Mouse (Mus musculus) cortical plate, adult 2 months (tissue): ENCODE results near the gene Tmed8. TPM values are rescaled to one million over a fixed set of nuclear protein-coding genes. Genes with fewer than 3 reads are reported as not detected.

Experiments
- H3K27ac ChIP-seq: fragments of 200-500 bp; 2 replicates; pipeline ENCODE4 v1.5.1; 2012; ENCODE audit warnings: low read length, control low read depth, inconsistent platforms; ENCODE audit not compliant: insufficient read depth
- H3K4me1 ChIP-seq: fragments of 200-500 bp; 2 replicates; pipeline ENCODE4 v1.6.1; 2011; ENCODE audit warnings: low read length; ENCODE audit not compliant: control insufficient read depth, insufficient read depth
- H3K4me3 ChIP-seq: fragments of 200-500 bp; 2 replicates; pipeline ENCODE4 v1.5.1; 2011; ENCODE audit warnings: mild to moderate bottlenecking, low read length, control low read depth; ENCODE audit not compliant: insufficient read depth
- CTCF ChIP-seq: fragments of 200-500 bp; IDR thresholded peaks from 2 replicates; pipeline ENCODE4 v1.5.1; 2011; ENCODE audit warnings: mild to moderate bottlenecking, control low read depth, low read length; ENCODE audit not compliant: insufficient read depth; ENCODE audit errors: extremely low read depth
- POLR2A ChIP-seq: fragments of 200-500 bp; IDR thresholded peaks from 2 replicates; pipeline ENCODE4 v1.6.1; 2011; ENCODE audit warnings: mild to moderate bottlenecking, low read length, control low read depth; ENCODE audit not compliant: insufficient read depth; ENCODE audit errors: extremely low read depth
- polyA plus RNA-seq: library from polyadenylated mRNA; depleted of rRNA; stranded (reverse); fragments of >200 nt; gene quantifications from 2 replicates; pipeline ENCODE4 v1.2.3, GENCODE M21; 2012; rRNA removed

Gene Tmed8
- polyA plus RNA-seq, 1 experiment: 20.5 TPM

DNA sequence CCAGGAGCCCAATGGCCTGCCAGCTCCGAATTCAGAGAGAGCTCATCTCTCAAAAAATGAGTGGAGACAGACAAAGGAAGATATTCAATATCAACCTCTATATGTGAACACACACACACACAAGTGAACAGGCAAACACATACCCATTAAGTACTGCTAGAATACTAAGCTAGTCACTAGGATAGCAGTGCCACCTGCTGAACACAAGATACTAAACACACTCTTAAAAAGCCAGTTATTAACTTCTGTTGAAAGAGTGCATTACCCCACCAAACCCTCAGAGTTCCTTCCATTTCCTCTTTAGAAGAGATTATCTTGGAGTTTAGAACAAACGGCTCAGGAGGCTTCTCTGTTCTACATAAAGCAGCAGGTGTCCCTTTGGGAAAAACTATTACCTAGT is 58.1 kb downstream of the Tmed8 start:
- H3K27ac ChIP-seq: no peak overlapping the region
- peaks cover 2% of the 10 kb centered on the region; the same call in 1 of the 2 replicates for H3K4me1 ChIP-seq
- TF ChIP-seq POLR2A: no peak
- no peak for TF ChIP-seq CTCF
- no peak overlapping the region for H3K4me3 ChIP-seq

DNA sequence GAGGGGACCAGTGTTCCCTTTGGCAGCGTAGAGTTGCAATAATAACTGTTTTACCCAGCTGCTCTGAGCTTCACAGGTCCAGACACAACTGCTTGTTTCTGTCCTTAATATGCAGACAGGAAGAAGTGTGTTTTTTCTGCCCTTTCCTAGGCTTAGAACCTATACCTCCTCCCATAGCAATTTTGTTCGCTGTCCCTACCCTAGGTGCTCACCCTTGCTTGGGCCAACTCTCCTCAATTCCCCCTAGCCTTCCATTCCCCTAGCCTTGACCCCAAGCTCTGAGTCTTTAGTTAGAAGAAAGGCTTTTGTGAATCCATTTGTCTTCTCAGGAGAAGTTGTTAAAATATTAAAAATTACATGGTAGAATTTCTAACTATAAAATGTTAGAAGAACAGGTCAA is 61.5 kb downstream of the Tmed8 start:
- no peak overlapping the region for H3K4me3 ChIP-seq
- H3K4me1 ChIP-seq: no peaks in the 10 kb centered on the region
- no peak overlapping the region for H3K27ac ChIP-seq
- TF ChIP-seq CTCF: no peak
- no peak for TF ChIP-seq POLR2A

DNA sequence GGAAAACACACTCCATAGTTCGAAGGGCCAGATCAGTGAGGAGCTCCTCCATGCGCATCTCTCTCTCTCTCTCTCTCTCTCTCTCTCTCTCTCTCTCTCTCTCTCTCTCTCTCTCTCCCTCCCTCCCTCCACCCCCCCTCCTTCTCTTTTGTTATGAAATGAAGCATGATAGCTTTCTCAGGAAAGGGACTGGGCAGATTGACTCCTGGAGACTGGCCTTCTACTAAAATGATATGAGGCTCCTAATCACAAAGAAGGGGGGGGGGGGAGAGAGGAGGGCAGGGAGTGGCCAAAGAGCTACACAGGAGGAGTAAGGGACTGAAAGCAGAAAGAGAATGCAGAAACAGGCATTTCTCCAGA is 61.9 kb downstream of the Tmed8 start:
- Histone ChIP-seq H3K4me3 (no peak overlapping the region), H3K27ac (no peak overlapping the region), H3K4me1 (no peaks in the 10 kb centered on the region)
- no peak for TF ChIP-seq CTCF

DNA sequence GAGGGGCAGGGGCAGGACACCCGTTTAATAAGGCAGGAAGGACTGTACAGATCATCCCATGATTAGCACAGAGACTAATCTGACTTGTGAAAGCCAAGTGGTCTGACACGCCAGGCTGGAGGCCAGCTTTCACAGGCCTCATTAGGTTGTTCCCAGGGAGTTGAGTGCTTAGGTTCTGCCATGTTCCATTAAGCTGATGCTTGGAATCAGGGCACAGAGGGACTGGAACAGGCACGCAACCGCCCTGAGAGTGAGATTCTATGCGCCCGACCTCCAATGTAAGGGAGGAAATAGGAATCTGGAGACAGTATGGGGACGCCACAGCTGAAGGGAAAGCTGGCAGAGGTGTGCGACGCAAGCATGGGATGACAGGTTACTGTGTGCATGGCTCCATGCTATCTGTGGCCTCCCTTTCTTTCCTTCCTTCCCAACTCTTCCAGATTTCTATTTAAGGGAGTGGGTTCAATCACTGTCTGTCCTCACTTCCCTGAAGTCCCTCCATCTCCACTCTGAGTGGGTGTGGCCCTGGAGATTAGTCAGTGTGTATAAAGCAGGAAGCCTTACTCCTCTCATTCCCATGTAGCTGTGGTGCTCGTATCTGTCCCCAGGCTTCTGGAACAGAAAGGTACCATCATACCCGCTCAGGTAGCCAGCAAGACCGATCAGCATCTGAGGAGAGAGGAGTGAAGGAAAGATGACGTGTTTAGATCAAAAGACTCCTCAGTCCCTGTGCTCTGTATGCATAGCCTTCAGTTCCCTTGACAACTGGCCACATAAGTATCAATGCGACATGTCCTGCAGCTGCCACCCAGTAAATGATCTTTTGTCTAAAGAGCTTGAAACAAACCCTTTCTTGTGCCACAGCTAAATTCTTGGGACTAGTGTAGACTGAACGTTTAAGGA is 62.6 kb downstream of the Tmed8 start:
- Histone ChIP-seq H3K4me3 (no peak overlapping the region), H3K4me1 (no peaks in the 10 kb centered on the region), H3K27ac (no peak overlapping the region)
- TF ChIP-seq POLR2A (no peak), CTCF (no peak)

DNA sequence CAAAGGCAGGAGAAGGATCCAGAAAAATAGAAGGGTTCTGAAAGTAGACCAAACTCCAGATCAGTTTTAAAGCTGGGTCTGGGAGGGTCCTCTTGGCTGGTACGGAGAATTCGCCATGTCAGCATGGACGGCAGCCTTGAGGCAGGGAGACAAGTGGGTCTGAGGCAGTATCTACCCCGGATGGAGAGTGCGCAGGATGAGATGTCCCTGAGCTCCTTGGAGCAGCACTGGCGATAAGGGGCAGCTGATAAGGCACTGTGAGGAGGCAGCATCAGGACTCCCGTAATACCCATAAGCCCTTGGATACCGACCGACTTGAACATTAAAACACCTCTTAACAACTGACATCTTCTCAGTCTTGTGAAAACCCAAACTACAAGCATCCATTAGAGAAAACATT is 67.5 kb downstream of the Tmed8 start:
- TF ChIP-seq CTCF (no peak), POLR2A (no peak)
- Histone ChIP-seq H3K4me1 (no peaks in the 10 kb centered on the region), H3K4me3 (no peak overlapping the region), H3K27ac (no peak overlapping the region)

DNA sequence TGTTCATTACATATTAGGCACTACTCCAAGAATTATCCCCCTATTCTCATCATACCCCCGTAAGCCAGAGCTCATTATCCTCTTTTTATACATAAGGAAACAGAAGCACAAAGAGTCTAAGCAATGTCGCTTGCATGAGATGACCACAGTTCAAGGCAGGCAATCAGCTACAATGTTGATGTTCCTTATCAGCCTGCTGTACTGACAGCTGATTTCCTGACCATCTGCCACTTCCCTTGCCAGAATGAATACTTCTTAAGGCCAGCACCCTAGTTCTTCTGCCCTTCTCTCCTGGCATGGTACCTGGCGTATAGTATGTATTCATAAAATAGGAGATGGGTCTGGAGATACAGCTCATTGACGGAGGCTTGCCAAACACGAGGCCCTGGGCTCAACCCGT is 68.0 kb downstream of the Tmed8 start:
- TF ChIP-seq CTCF: no peak
- Histone ChIP-seq H3K27ac (no peak overlapping the region), H3K4me3 (no peak overlapping the region), H3K4me1 (no peaks in the 10 kb centered on the region)

DNA sequence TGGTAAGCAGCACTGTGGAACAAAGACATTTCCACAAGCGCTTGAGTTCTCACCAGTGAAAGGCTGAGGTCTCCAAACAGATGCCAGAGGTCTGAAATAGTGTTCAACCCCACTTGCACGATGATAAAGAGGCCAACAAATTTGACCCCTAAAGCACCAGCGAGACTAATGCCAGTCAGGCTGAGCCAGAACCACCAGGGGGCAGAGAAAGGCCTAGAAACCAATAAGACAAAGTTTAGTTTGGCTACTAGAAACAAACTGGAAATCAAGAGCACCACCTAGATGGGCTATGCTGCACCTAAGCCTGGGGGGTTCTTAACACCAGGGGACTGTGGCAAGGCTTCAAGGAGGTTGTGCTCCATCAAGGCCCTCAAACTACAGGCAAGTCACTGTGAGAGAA is 68.6 kb downstream of the Tmed8 start:
- Histone ChIP-seq H3K27ac (no peak overlapping the region), H3K4me1 (no peaks in the 10 kb centered on the region), H3K4me3 (no peak overlapping the region)
- TF ChIP-seq POLR2A (no peak), CTCF (peak; percentile 42)

DNA sequence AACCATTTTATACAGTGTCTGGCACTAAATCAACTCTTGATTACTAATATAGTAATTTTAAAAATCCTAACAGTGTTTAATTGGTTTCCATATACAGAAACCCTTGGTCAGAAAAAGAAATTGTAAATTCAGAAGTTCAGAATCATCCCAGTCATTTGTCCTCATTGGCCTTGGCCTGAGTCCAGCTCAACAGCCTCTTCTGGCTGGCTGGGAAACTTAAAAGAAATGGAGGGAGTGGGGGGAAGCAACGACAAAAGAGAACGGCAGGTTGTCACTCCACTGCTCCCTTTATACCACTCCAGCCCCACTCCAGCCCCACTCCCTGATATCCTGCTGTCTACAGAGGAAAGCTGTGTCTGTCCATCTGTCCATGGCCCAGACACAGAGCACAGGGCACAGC is 69.1 kb downstream of the Tmed8 start:
- Histone ChIP-seq H3K4me3 (no peak overlapping the region), H3K27ac (no peak overlapping the region), H3K4me1 (no peaks in the 10 kb centered on the region)
- TF ChIP-seq POLR2A: no peak
- no peak for TF ChIP-seq CTCF

DNA sequence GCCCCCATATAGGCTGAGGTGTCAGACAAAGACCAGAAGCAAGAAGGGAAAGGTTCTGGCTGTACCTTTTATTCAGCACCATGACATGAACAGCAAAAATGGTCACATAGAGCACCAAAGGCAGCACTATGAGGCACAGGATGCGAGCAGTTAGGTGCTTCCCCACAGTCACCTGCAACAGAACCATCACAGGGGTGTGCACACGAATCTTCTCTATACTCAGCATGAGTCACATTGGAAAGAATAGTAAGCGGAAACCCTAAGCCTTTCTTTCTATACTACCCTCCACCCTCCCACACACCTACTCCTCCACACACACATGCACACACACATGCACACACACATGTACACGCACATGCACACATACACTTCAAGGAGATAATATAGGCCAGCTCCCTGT is 70.0 kb downstream of the Tmed8 start:
- TF ChIP-seq POLR2A (no peak), CTCF (no peak)
- H3K4me3 ChIP-seq: no peak overlapping the region
- no peaks in the 10 kb centered on the region for H3K4me1 ChIP-seq
- no peak overlapping the region for H3K27ac ChIP-seq

DNA sequence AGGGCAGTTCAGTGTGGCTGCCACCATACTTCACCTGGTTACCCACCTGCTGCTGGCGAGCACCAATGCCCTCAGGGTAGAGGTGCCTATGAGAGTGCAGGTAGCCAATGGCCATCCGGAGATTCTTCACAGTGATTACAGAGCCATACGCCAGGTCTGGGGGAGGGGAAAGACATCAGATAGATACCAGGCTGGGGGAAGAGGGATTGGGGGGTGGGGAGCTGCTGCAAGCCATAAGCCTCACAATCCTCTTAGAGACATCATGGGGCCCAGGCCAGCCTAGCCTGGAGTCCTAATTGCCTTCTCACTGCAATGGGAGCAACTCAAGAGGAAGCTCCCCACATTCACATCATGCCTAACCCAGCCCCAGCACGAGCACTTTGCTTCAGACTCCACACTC is 73.0 kb downstream of the Tmed8 start:
- TF ChIP-seq POLR2A (no peak), CTCF (no peak)
- Histone ChIP-seq H3K4me3 (no peak overlapping the region), H3K4me1 (no peaks in the 10 kb centered on the region), H3K27ac (no peak overlapping the region)

DNA sequence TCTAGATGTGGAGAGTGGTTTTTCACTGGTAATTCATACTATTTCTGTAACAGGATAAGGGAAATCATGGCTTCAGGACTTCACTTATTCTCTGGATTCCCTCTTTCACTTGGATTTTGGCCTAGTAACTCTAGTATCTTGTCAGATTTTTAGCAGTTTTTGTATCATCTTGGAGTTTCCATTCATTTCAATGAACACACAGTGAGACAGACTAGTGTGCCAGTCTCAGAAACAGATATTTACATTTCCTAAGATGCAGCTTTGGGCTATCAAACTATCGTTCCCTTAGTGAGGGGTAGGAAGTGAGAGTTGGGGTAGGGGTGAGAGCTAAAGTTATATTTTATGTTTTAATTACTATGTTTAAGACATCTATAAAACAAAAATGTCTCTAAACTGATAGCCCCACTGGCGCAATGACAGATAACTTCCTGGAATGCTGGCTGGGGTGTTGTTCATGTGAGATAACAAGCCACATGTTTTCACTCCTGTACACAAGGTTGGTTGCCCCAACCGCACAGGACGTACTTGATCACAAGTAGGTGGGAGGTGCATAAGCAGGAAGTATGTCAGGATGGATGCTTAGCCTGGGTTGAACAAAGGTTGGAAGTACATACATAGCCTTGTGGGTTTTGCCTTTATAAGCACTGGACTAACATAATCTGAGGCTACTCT is 78.2 kb downstream of the Tmed8 start:
- no peak overlapping the region for H3K4me3 ChIP-seq
- no peaks in the 10 kb centered on the region for H3K4me1 ChIP-seq
- H3K27ac ChIP-seq: no peak overlapping the region
- TF ChIP-seq POLR2A (no peak), CTCF (no peak)

Other genes with a start within 250 kb of the Tmed8 start
- gene Zdhhc22, start 210.0 kb downstream of the Tmed8 start, polyA plus RNA-seq: 61.1 and 65.1 TPM in 2 replicates
- 39.0 and 41.3 TPM in 2 replicates for gene Tmem63c, start 179.1 kb downstream of the Tmed8 start, polyA plus RNA-seq
- 8.9 and 9.5 TPM in 2 replicates for gene Ngb, start 97.9 kb downstream of the Tmed8 start, polyA plus RNA-seq
- gene Gstz1, start 53.3 kb downstream of the Tmed8 start, polyA plus RNA-seq: 93.6 and 96.5 TPM in 2 replicates
- 19.0 and 19.3 TPM in 2 replicates for gene Pomt2, start 52.5 kb downstream of the Tmed8 start, polyA plus RNA-seq
- gene Samd15, start 731 bp downstream of the Tmed8 start, polyA plus RNA-seq: 2.8 and 3.4 TPM in 2 replicates
- gene Noxred1, start 38.3 kb upstream of the Tmed8 start, polyA plus RNA-seq: 2.0 and 2.5 TPM in 2 replicates
- 61.0 and 64.0 TPM in 2 replicates for gene Vipas39, start 65.8 kb upstream of the Tmed8 start, polyA plus RNA-seq
- 179 and 189 TPM in 2 replicates for gene Ahsa1, start 66.0 kb upstream of the Tmed8 start, polyA plus RNA-seq
- gene Ism2, start 99.3 kb upstream of the Tmed8 start, polyA plus RNA-seq: 0.23 and 0.25 TPM in 2 replicates
- 22.4 and 25.0 TPM in 2 replicates for gene Sptlc2, start 187.9 kb upstream of the Tmed8 start, polyA plus RNA-seq
- gene Slirp, start 243.4 kb upstream of the Tmed8 start, polyA plus RNA-seq: 66.9 and 70.3 TPM in 2 replicates
- 17.1 and 17.4 TPM in 2 replicates for gene Alkbh1, start 243.6 kb upstream of the Tmed8 start, polyA plus RNA-seq